Mouse (Mus musculus) midbrain, postnatal 0 days (tissue): Measurements from ENCODE around the gene Xpo5. TPM values are rescaled to one million over a fixed set of nuclear protein-coding genes. Genes with fewer than 3 reads are reported as not detected.
A peak's percentile ranks its signal among the peaks of the same experiment; 100 is the strongest.

Experiments used
- ATAC-seq: fragments of 200-750 bp; cut with Nextera tagmentation; 2 replicates; pipeline ENCODE4 v1.8.0; 2017; ENCODE audit warnings: moderate number of reproducible peaks, mild to moderate bottlenecking, moderate TSS enrichment, moderate library complexity; ENCODE audit not compliant: low FRiP score
- DNase-seq: peaks from one replicate; pipeline ENCODE4 v3.0.0-alpha.2; 2015; ENCODE audit warnings: low spot score
- H3K27ac ChIP-seq: fragments of 300-500 bp; sonication (generic); 2 replicates; pipeline ENCODE4 v1.5.1; 2014; ENCODE audit warnings: low read depth, mild to moderate bottlenecking, low read length, mixed read lengths
- H3K27me3 ChIP-seq: fragments of 300-500 bp; sonication (generic); 2 replicates; pipeline ENCODE4 v1.6.1; 2014; ENCODE audit warnings: low read length, control low read depth, mixed read lengths; ENCODE audit not compliant: insufficient read depth
- H3K36me3 ChIP-seq: fragments of 300-500 bp; sonication (generic); 2 replicates; pipeline ENCODE4 v1.6.1; 2014; ENCODE audit warnings: low read length, control low read depth, mixed read lengths; ENCODE audit not compliant: insufficient read depth
- H3K4me1 ChIP-seq: fragments of 300-500 bp; sonication (generic); 2 replicates; pipeline ENCODE4 v1.6.1; 2014; ENCODE audit warnings: mild to moderate bottlenecking, control low read depth, antibody characterized with exemption, low read length, mixed read lengths; ENCODE audit not compliant: insufficient read depth
- H3K4me2 ChIP-seq: fragments of 300-500 bp; sonication (generic); 2 replicates; pipeline ENCODE4 v1.6.1; 2014; ENCODE audit warnings: low read depth, mild to moderate bottlenecking, low read length, mixed read lengths; ENCODE audit not compliant: poor library complexity, severe bottlenecking
- H3K4me3 ChIP-seq: fragments of 300-500 bp; sonication (generic); 2 replicates; pipeline ENCODE4 v1.5.1; 2014; ENCODE audit warnings: low read depth, mild to moderate bottlenecking, low read length, moderate library complexity
- H3K9ac ChIP-seq: fragments of 300-500 bp; sonication (generic); replicated peaks from 2 replicates; pipeline ENCODE4 v1.6.1; 2014; ENCODE audit warnings: mild to moderate bottlenecking, low read length, moderate library complexity, mixed read lengths; ENCODE audit not compliant: poor library complexity, severe bottlenecking
- H3K9me3 ChIP-seq: fragments of 300-500 bp; sonication (generic); 2 replicates; pipeline ENCODE4 v1.6.1; 2016; ENCODE audit warnings: low read length, control low read depth
- CTCF ChIP-seq: IDR thresholded peaks from 2 replicates; pipeline ENCODE4 v1.5.1; 2016; ENCODE audit warnings: antibody characterized with exemption, mild to moderate bottlenecking
- WGBS: fragments of 180-500 bp; shearing (Covaris S2); extraction: QIAGEN DNeasy Blood & Tissue Kit; methylation state at CpG from one replicate; pipeline ENCODE4 v1.1.7; 2014; 5-methylcytosine and 5-hydroxymethylcytosine counted together
- polyA plus RNA-seq: library from polyadenylated mRNA; unstranded; fragments of >200 nt; fragmentation: Nextera tagmentation; extraction: Ambion mirVana; gene quantifications from 2 replicates; pipeline ENCODE4 v1.2.1, GENCODE M21; 2015
- total RNA-seq: library from RNA; depleted of rRNA; stranded (reverse); fragments of >200 nt; gene quantifications from 2 replicates; pipeline ENCODE4 v1.2.3, GENCODE M21; 2014

Gene Xpo5
- total and polyA plus RNA-seq, 2 experiments from 2014 or later, result 23.6 to 56.7 TPM

DNA sequence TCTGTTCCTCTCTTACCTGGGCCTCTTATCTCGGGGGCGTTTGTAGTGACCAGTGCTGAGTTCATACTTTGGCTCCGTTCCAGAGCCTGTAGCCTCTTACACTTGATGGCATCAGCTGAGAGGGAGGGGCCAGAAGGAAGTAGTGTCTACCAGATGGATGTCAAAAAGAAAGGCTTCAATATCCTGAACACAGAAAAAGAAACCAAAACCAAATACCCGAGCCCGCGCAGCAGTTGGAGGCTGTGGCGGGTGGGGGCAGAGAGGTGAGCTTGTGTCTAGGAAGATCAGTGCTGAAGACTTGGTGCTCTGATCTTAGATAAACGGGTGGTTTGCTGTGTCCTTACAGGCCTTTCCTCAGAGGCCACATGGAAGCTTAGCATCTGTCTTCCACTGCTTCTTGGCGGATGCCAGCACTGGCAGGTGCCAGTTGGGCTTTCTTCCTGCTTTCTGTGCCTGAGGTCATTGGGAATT, 39.6 kb upstream of the Xpo5 start:
- Histone ChIP-seq H3K27ac (no peak overlapping the region), H3K27me3 (no peaks in the 10 kb centered on the region), H3K4me2 (no peak overlapping the region), H3K9me3 (no peaks in the 10 kb centered on the region), H3K4me1 (0 out of 2 replicates have a peak, but pooled peaks cover 3% of the 10 kb centered on the region), H3K36me3 (peaks cover 38% of the 10 kb centered on the region), H3K9ac (no peak overlapping the region), H3K4me3 (no peak overlapping the region)
- peak; percentile 21 for DNase-seq
- WGBS, result 83% methylated on average over 9 of the region's 9 CpGs
- no peak for ATAC-seq
- TF ChIP-seq CTCF, result no peak

DNA sequence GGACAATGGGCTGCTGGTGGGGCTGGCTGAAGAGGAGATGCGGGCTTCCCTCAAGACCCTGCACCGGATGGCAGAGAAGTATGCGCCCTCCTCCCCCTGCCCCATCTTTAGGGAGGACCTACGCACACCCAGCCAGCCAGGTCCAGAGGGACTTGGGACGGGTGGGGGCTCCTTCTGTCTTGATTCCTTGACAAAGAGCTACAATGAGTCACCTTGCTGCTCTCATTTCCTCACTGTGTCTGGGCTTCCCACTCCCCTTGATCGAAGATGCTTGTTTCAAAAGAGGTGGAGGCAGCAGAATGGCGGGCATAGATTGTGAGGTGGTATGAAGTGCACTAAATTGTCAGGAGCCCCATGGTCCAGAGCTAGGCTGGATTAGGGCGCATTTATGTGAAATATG, 38.3 kb upstream of the Xpo5 start:
- Histone ChIP-seq H3K36me3 (peaks cover 48% of the 10 kb centered on the region), H3K27me3 (no peaks in the 10 kb centered on the region), H3K9me3 (no peaks in the 10 kb centered on the region), H3K4me2 (no peak overlapping the region), H3K4me1 (0 out of 2 replicates have a peak, but pooled peaks cover 3% of the 10 kb centered on the region), H3K9ac (no peak overlapping the region), H3K4me3 (no peak overlapping the region), H3K27ac (no peak overlapping the region)
- TF ChIP-seq CTCF, result no peak
- ATAC-seq, result no peak
- DNase-seq, result no peak
- 95% methylated on average over 8 of the region's 8 CpGs for WGBS

DNA sequence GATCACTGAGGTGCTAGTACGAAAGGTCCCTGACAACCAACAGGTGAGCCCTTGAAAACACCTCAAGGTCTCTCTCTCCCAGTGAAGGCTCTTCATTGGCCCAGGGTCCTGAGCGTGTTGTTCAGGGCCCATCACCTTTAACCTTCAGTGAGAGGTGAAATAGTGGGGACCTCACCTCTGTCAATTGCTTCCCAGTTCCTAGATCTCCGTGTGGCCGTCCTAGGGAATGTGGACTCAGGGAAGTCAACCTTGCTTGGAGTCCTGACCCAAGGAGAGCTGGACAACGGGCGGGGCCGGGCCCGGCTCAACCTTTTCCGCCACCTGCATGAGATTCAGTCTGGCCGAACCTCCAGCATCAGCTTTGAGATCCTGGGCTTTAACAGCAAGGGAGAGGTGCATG, 37.8 kb upstream of the Xpo5 start:
- H3K27me3 ChIP-seq, result no peaks in the 10 kb centered on the region
- peaks cover 51% of the 10 kb centered on the region for H3K36me3 ChIP-seq
- H3K4me2 ChIP-seq, result no peak overlapping the region
- no peak overlapping the region for H3K4me3 ChIP-seq
- H3K4me1 ChIP-seq, result 0 out of 2 replicates have a peak, but pooled peaks cover 3% of the 10 kb centered on the region
- no peak for DNase-seq
- H3K27ac ChIP-seq, result no peak overlapping the region
- WGBS, result 95% methylated on average over 10 of the region's 10 CpGs
- ATAC-seq, result no peak
- TF ChIP-seq CTCF, result no peak
- H3K9me3 ChIP-seq, result no peaks in the 10 kb centered on the region
- H3K9ac ChIP-seq, result no peak overlapping the region

DNA sequence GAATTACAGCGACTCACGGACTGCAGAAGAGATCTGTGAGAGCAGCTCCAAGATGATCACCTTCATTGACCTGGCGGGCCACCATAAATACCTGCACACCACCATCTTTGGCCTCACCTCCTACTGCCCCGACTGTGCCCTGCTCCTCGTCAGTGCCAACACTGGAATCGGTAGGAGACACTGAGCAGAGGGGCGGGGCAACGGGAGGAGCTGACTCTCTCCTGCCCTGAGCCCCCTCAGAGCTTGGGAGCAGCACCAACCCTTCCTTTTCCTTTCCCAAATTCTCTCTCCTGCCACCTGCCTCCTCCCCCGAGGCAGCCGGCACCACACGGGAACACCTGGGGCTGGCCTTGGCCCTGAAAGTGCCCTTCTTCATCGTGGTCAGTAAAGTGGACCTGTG, 37.1 kb upstream of the Xpo5 start:
- H3K4me1 ChIP-seq, result 0 out of 2 replicates have a peak, but pooled peaks cover 3% of the 10 kb centered on the region
- ATAC-seq (no peak), DNase-seq (no peak)
- no peaks in the 10 kb centered on the region for H3K9me3 ChIP-seq
- no peak for TF ChIP-seq CTCF
- H3K27me3 ChIP-seq, result no peaks in the 10 kb centered on the region
- H3K4me3 ChIP-seq, result no peak overlapping the region
- no peak overlapping the region for H3K4me2 ChIP-seq
- peaks cover 53% of the 10 kb centered on the region for H3K36me3 ChIP-seq
- H3K9ac ChIP-seq, result no peak overlapping the region
- 87% methylated on average over 12 of the region's 12 CpGs for WGBS
- H3K27ac ChIP-seq, result no peak overlapping the region

DNA sequence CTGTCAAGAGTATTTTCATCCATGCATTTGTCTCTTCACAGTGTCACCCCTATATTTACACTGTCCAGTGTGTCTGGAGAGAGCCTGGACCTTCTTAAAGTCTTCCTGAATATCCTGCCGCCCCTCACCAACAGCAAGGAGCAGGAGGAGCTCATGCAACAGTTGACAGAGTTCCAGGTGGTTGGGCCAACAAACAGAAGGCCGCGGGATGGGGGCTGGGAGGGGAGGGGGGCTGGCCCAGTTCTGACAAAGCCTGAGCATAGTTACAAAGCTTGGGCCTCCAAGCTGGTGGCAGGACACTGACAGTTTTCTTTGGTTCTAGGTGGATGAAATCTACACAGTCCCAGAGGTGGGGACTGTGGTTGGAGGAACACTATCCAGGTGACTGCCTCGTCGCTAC, 36.3 kb upstream of the Xpo5 start:
- ATAC-seq (no peak), DNase-seq (no peak)
- Histone ChIP-seq H3K9ac (no peak overlapping the region), H3K27me3 (no peaks in the 10 kb centered on the region), H3K4me2 (no peak overlapping the region), H3K4me1 (0 out of 2 replicates have a peak, but pooled peaks cover 3% of the 10 kb centered on the region), H3K9me3 (no peaks in the 10 kb centered on the region), H3K27ac (no peak overlapping the region), H3K36me3 (peaks cover 57% of the 10 kb centered on the region), H3K4me3 (no peak overlapping the region)
- TF ChIP-seq CTCF, result no peak
- 83% methylated on average over 5 of the region's 5 CpGs for whole genome bisulfite sequencing

DNA sequence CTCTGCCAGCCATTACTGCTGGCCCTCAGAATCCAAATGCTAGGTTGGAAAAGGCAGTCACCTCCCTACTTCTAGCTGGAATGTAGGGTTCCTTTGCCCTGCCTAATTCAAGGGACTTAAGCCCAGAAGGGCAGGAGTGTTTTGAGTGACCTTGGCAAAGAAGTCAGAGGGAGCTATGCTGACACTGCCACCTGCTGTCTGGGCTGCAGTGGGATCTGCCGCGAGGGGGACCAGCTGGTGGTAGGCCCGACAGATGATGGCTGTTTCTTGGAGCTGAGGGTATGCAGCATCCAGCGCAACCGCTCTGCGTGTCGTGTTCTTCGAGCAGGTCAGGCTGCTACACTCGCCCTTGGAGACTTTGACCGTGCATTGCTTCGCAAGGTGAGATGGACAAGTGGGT, 35.6 kb upstream of the Xpo5 start:
- H3K27ac ChIP-seq, result no peak overlapping the region
- ATAC-seq (no peak), DNase-seq (peak; percentile 12)
- 84% methylated on average over 11 of the region's 11 CpGs for WGBS
- H3K27me3 ChIP-seq, result no peaks in the 10 kb centered on the region
- H3K4me2 ChIP-seq, result no peak overlapping the region
- no peak overlapping the region for H3K4me3 ChIP-seq
- H3K9ac ChIP-seq, result no peak overlapping the region
- TF ChIP-seq CTCF, result peak; percentile 48
- 0 out of 2 replicates have a peak, but pooled peaks cover 3% of the 10 kb centered on the region for H3K4me1 ChIP-seq
- no peaks in the 10 kb centered on the region for H3K9me3 ChIP-seq
- H3K36me3 ChIP-seq, result peaks cover 58% of the 10 kb centered on the region
